Mouse (Mus musculus): ENCODE results near the gene Slc25a54.

DNA sequence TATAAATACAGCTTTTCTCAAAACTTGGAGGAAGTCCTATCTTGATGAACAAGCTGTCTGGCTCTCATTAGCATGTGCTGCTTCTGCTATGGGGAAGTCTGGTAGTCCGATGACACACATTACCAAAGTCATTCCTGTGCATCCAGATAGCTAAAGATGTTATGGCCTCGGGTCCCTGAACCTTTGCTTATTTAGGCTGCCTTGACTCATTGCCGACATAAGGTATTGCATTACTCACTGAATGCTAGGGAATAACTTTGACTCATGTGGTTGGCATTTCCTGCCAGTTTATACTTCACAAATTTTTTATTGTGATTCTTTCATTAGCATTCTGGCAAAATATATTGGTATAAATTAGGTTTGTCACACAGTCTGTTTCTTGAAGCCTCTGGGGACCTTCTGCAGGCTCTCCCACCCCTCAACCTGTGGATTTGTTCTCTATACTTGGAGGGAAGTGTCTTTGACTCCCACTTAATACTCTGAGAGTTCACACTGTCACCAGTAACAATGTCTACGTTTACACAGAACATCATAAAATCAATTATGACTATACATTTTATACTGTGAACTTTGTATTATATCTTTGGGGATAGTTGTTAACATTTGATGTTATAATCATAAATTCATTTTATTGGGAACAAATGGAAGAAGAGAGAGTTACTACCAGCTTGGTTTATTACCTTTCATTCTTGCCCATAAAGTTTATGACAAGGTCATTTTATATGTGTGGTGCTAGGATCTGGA is 75.8 kb downstream of the Slc25a54 start:
- TF ChIP-seq CTCF (IDR thresholded peaks at IDR 0.05; ENCODE audit: low read depth) (no peak), EP300 (IDR thresholded peaks at IDR 0.05; ENCODE audit: low read depth) (no peak)

All from heart, postnatal 0 days (tissue).